Mouse (Mus musculus) intestine, embryonic 14.5 days (tissue): ENCODE measurements around the gene Mettl14. TPM values are rescaled to one million over a fixed set of nuclear protein-coding genes. Genes with fewer than 3 reads are reported as not detected.

ENCODE experiments used
- ATAC-seq: fragments of 200-750 bp; cut with Nextera tagmentation; replicated peaks from 2 replicates; pipeline ENCODE4 v1.8.0; 2017; ENCODE audit warnings: low read depth, moderate number of reproducible peaks, moderate TSS enrichment, moderate library complexity; ENCODE audit not compliant: low FRiP score, low TSS enrichment
- DNase-seq: peaks from one replicate; pipeline ENCODE4 v3.0.0-alpha.2; 2018; ENCODE audit warnings: low spot score
- H3K27ac ChIP-seq: fragments of 300-500 bp; sonication (generic); 2 replicates; pipeline ENCODE4 v1.5.1; 2014; ENCODE audit warnings: low read depth, mild to moderate bottlenecking, control low read depth
- H3K27me3 ChIP-seq: fragments of 300-500 bp; sonication (generic); replicated peaks from 2 replicates; pipeline ENCODE4 v1.6.1; 2014; ENCODE audit warnings: low read length, control low read depth; ENCODE audit not compliant: control insufficient read depth, insufficient read depth
- H3K36me3 ChIP-seq: fragments of 300-500 bp; sonication (generic); 2 replicates; pipeline ENCODE4 v1.6.1; 2014; ENCODE audit warnings: low read length, control low read depth; ENCODE audit not compliant: control insufficient read depth, insufficient read depth
- H3K4me1 ChIP-seq: fragments of 300-500 bp; sonication (generic); replicated peaks from 2 replicates; pipeline ENCODE4 v1.6.1; 2014; ENCODE audit warnings: low read length, control low read depth, mixed read lengths; ENCODE audit not compliant: control insufficient read depth, insufficient read depth
- H3K4me2 ChIP-seq: fragments of 300-500 bp; sonication (generic); 2 replicates; pipeline ENCODE4 v1.6.1; 2014; ENCODE audit warnings: low read length
- H3K4me3 ChIP-seq: fragments of 300-500 bp; sonication (generic); 2 replicates; pipeline ENCODE4 v1.5.1; 2014; ENCODE audit warnings: low read depth, low read length, control low read depth, mixed read lengths
- H3K9ac ChIP-seq: fragments of 300-500 bp; sonication (generic); 2 replicates; pipeline ENCODE4 v1.6.1; 2014; ENCODE audit warnings: mild to moderate bottlenecking, low read length
- H3K9me3 ChIP-seq: fragments of 300-500 bp; sonication (generic); 2 replicates; pipeline ENCODE4 v1.6.1; 2016; ENCODE audit warnings: low read length, control low read depth; ENCODE audit not compliant: control insufficient read depth
- WGBS: fragments of 180-500 bp; shearing (Covaris S2); extraction: QIAGEN DNeasy Blood & Tissue Kit; methylation state at CpG from one replicate; pipeline ENCODE4 v1.1.7; 2014; 5-methylcytosine and 5-hydroxymethylcytosine counted together
- polyA plus RNA-seq: library from polyadenylated mRNA; unstranded; fragments of >200 nt; fragmentation: Nextera tagmentation; extraction: Ambion mirVana; gene quantifications from 2 replicates; pipeline ENCODE4 v1.2.1, GENCODE M21; 2014

The Mettl14 gene
- polyA plus RNA-seq: 20.6 and 22.8 TPM in 2 replicates

DNA sequence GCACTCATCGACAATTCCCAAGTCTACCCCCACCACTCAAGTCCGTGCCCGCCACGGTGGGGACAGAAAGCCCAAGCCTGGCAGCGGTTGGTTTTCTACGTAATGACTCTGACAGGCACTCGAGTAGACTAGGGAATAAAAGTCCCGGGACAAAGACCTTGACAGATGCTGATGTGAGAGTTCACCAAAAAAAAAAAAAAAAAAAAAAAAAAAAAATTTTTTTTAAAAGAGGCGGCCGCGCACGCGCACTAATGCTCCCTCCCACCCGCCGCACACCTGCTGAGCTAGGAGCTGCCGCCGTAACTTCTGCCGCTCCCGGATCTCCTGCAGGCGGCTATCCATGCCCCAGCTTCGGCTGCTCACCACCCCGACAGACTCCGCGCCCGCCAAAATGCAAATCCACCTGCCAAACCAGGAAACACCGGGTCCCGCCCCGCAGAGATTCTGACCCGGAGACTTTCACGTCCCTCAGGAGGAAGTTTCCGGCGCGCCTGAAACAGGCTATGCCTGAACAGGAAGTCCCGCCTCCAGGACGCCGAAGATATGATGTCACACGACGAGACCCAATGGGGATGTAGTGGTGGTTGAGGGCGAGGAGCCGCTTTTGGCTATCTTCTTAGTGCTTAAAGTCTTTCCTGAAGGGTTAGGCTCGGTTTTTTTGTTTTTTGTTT lies at the start of gene Mettl14:
Gene Mettl14, minus strand, starts transcription at position 623 of the 671 bp plus-strand sequence.
- DNase-seq: peak; percentile 98
- peak within 1 kb of the TSS; percentile 78; the same call in 1 of the 2 replicates for H3K27ac ChIP-seq
- H3K4me1 ChIP-seq: peaks cover 13% of the 10 kb centered on the region
- peak within 1 kb of the TSS; percentile 79 for H3K4me2 ChIP-seq
- WGBS: under 1% methylated on average over 35 of the region's 41 CpGs
- H3K4me3 ChIP-seq: peak within 1 kb of the TSS; percentile 51
- H3K36me3 ChIP-seq: peaks cover 9% of the 10 kb centered on the region
- no peaks in the 10 kb centered on the region for H3K9me3 ChIP-seq
- H3K9ac ChIP-seq: peak within 1 kb of the TSS; percentile 54
- peak; percentile 99 for ATAC-seq
- H3K27me3 ChIP-seq: no peaks in the 10 kb centered on the region

DNA sequence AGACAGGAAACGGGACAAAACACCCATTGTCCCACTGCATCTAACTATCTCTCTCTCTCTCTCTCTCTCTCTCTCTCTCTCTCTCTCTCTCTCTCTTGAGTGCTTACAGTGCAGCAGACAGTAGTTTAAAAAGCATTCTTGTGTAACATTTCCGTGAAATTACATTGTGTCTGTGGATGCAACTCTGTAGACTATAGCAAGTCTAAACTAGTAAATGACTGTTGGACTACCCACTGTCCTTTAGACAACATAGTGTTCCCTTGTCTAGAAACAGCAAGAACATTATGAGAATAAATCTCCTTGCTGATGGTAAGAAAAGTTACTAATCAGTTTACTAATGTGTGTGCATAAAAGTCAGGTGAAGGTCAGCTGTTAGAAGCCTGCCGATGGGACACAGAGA lies 47.5 kb upstream of the Mettl14 start:
- DNase-seq (no peak), ATAC-seq (no peak)
- Histone ChIP-seq H3K4me1 (no peaks in the 10 kb centered on the region; the same call in none of the 2 replicates), H3K4me3 (no peak overlapping the region), H3K27ac (no peak overlapping the region), H3K27me3 (no peaks in the 10 kb centered on the region), H3K4me2 (no peak overlapping the region), H3K9ac (no peak overlapping the region), H3K9me3 (no peaks in the 10 kb centered on the region), H3K36me3 (no peaks in the 10 kb centered on the region)
- 75% methylated on average over 3 of the region's 3 CpGs for WGBS

DNA sequence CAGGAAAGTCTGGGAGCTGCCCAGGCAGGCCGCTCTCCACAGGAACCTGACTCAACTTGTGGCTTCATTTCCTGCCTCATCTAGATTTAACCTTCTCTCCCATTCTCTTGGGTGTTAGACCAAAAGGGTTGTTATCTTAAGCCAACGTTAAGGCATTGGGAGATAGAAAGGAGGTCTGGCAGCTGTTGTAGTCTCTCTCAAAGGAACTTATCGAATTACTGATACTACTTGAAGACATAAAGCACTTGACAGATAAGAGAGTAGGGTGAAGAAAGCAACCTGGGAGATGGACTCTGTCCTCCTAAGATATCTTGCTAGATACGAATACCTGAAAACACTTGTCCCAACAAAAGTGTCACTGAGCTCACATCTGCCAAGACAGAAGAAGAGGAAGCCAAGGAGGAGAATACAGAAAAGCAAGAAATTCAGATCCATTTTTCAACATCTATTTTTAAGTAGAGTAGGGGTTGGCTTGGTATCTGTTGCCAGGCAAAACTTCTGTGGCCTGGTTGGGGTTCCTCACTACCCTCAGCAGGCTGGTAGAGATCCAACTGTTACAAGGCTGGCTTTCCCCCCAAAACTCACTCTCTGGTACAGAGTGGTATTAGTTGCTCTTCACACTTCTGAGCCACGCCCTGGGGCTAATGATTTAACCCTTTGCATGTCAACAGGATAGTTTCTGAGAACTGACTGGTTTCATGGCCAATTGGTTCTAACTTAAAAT lies 46.2 kb upstream of the Mettl14 start:
- no peaks in the 10 kb centered on the region for H3K9me3 ChIP-seq
- no peak overlapping the region for H3K9ac ChIP-seq
- no peaks in the 10 kb centered on the region for H3K27me3 ChIP-seq
- no peak for DNase-seq
- no peak overlapping the region for H3K4me3 ChIP-seq
- WGBS: 54% methylated on average over 5 of the region's 5 CpGs
- H3K4me1 ChIP-seq: no peaks in the 10 kb centered on the region; the same call in none of the 2 replicates
- no peak overlapping the region for H3K4me2 ChIP-seq
- H3K27ac ChIP-seq: no peak overlapping the region
- no peak; the same call in 1 of the 2 replicates for ATAC-seq
- no peaks in the 10 kb centered on the region for H3K36me3 ChIP-seq

DNA sequence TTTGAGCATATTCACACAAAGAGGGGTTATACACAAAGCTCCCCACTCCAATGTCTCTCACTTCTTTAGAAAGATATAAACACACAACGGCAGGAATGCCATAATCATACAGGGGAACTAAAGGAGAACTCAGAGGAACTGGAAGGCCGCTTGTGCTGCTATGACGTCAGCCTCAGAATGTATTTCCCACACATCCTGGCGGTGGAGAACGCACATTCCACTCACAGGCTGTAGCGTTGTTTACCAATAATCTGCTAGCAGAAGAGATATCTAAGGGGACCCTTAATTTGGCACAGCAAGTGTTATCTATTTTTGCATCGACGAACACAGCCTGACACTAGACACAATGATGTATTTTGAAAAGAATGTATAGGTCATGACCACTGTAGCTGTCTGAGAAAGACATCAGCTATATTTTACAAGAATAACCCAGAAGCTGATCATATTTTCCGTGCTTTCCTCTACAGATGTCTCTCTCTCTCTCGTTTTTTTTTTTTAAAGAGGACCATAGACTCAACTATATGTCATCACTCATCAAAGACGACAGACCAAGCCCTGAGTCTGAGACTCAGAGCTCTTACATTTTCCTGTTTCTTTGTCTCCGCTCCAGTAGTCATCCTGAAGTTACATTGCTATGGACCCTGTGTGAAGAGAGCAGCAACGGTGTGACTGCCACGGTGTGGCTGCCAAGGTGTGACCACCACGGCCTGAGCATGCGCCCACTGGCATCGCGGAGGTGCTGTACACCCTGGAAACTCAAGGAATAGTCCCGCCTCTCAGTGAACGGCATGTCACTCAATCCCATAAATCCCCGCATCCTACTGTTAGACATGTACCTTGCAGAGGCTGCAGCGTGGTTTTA lies 43.9 kb upstream of the Mettl14 start:
- Histone ChIP-seq H3K27me3 (no peaks in the 10 kb centered on the region), H3K36me3 (no peaks in the 10 kb centered on the region), H3K4me2 (no peak overlapping the region), H3K4me3 (no peak overlapping the region), H3K4me1 (no peaks in the 10 kb centered on the region; the same call in none of the 2 replicates), H3K9me3 (no peaks in the 10 kb centered on the region), H3K9ac (no peak overlapping the region), H3K27ac (no peak overlapping the region)
- DNase-seq: no peak
- peak; percentile 33; the same call in 1 of the 2 replicates for ATAC-seq
- 63% methylated on average over 22 of the region's 22 CpGs for WGBS

DNA sequence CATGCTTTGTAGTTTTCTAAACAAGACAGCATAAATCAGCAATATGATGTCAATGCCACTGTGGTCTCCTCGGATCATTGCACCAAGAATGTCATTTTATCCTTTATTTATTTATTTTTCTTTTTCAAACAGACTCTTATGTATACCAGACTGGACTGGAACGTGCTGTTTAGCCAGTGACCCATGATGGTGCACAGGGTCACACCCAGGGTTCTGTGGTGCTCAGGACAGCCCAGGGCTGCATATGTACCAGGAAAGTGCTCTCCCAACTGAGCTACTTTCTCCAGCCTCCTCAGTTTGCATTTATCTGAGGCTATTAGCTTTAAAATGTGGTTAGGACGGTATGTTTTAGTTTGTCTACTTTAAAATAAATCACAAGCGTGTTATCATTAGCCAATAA lies 42.1 kb upstream of the Mettl14 start:
- Histone ChIP-seq H3K27ac (no peak overlapping the region), H3K4me1 (no peaks in the 10 kb centered on the region; the same call in none of the 2 replicates), H3K4me3 (no peak overlapping the region), H3K27me3 (no peaks in the 10 kb centered on the region), H3K4me2 (no peak overlapping the region), H3K9me3 (no peaks in the 10 kb centered on the region), H3K9ac (no peak overlapping the region), H3K36me3 (no peaks in the 10 kb centered on the region)
- WGBS: 59% methylated on average over 4 of the region's 4 CpGs
- DNase-seq (no peak), ATAC-seq (no peak)

DNA sequence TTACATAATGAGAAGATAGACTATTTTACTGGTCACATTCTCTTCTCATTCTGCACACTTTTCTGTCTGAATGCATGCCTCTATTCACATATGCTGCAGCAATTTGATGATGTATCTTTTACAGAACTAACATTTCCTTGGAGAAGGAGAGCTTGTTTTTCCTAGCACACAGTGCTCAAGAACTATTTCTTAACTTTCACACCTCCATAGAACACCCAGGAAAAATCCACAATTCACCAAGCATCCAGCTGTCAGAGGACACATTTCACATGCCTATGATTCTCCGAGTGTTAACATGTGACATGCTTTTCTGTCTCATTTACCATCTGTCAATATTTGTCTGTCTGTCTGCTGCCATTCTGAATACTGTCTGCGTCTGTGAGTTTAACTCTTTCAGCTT lies 39.7 kb upstream of the Mettl14 start:
- WGBS: 53% methylated on average over 2 of the region's 2 CpGs

DNA sequence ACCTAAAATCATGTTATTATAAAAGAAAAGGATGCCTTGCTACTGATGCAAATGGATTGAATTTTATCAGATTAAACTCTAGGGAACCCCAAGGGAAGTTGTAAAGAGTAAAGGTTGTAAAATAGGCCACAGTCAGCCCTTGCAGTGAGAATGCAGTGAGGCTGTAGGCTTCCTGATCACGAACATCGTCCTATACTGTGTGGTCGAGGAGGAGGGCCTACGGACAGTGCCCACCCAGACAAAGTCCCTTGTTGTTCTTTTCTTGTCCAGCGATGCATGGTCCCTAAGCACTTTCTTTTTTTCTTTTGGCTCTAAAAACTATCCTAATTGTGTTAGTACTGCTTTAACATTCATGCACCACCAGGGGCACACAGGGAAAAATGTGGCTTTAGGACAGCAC lies 27.3 kb upstream of the Mettl14 start:
- Histone ChIP-seq H3K27me3 (no peaks in the 10 kb centered on the region), H3K9me3 (no peaks in the 10 kb centered on the region), H3K9ac (no peak overlapping the region), H3K27ac (no peak overlapping the region), H3K36me3 (no peaks in the 10 kb centered on the region), H3K4me2 (no peak overlapping the region), H3K4me1 (no peaks in the 10 kb centered on the region), H3K4me3 (no peak overlapping the region)
- 56% methylated on average over 5 of the region's 5 CpGs for WGBS
- DNase-seq (no peak), ATAC-seq (no peak)

More for the DNA sequence above, 39.7 kb upstream of the Mettl14 start:
- H3K27ac ChIP-seq: no peak overlapping the region
- no peaks in the 10 kb centered on the region; the same call in none of the 2 replicates for H3K4me1 ChIP-seq
- no peak overlapping the region for H3K4me2 ChIP-seq
- ATAC-seq (no peak), DNase-seq (no peak)
- H3K9me3 ChIP-seq: no peaks in the 10 kb centered on the region
- no peaks in the 10 kb centered on the region for H3K36me3 ChIP-seq
- no peak overlapping the region for H3K4me3 ChIP-seq
- no peak overlapping the region for H3K9ac ChIP-seq
- no peaks in the 10 kb centered on the region for H3K27me3 ChIP-seq

DNA sequence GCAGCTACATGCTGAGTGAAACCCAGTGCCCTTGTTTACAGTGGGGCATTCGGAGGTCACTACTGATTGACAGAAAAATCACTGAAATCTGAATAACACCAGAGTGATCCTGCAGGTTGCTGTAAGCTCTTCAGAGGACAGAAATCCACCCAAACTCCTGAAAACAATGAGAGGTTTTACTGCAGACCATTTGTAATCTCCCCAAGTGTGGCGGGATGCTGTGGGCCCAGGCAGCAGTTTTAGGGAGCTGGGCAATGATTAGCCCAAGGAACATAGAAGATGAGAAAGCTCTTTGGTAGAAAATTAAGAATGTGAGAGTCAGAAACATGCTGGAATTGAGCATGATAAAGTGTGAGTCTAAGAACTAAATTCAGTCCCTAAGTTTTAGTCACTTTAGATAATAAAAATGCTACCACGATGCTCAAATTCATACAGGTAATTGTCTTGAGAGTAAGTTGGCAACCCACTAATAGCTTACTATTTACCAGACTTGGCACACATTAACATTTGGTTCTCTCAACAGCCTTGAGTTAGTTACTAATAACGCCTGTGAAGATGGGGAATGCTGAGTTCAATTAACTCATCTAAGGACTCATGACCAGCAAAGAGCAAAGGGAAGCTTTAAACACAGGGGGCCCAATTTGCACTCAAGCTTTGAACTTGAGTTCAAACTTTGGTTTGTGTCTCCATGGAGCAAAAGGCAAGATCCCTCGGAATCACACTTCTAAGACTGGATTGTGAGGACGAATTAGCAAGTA lies 26.1 kb upstream of the Mettl14 start:
- H3K4me3 ChIP-seq: no peak overlapping the region
- no peak for ATAC-seq
- H3K4me1 ChIP-seq: no peaks in the 10 kb centered on the region
- 75% methylated on average over 6 of the region's 6 CpGs for WGBS
- no peak overlapping the region for H3K27ac ChIP-seq
- no peak for DNase-seq
- H3K27me3 ChIP-seq: no peaks in the 10 kb centered on the region
- H3K4me2 ChIP-seq: no peak overlapping the region
- H3K9ac ChIP-seq: no peak overlapping the region
- H3K36me3 ChIP-seq: no peaks in the 10 kb centered on the region
- H3K9me3 ChIP-seq: no peaks in the 10 kb centered on the region
